Mouse (Mus musculus): ENCODE measurements around the gene Shroom1. TPM values are rescaled to one million over a fixed set of nuclear protein-coding genes. Genes with fewer than 3 reads are reported as not detected.
A peak's percentile ranks its signal among the peaks of the same experiment; 100 is the strongest.

The Shroom1 gene
- polyA plus RNA-seq, 1 experiment from 2014 or later = 2.6 TPM

DNA sequence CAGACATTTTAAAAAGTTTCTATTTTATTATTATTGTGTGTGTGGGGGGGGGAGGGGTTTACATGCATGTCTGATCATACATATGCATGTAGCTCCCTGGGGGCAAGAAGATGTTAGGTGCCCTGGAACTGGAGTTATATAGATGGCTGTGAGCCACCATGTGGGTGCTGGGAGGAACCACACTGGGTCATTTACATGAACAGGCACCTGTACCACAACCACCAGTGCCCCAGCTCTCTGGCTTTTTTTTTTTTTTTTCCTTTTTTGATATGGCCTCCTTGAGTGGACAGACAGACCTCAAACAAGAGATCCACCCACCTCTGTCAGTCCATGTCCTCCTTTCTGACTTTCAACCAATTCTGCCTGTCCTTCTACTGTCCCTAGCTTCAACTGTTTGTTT lies 27.8 kb upstream of the Shroom1 start:
- H3K4me3 ChIP-seq = peak overlapping the region; percentile 73
- no peaks in the 10 kb centered on the region for H3K27me3 ChIP-seq
- no peaks in the 10 kb centered on the region for H3K9me3 ChIP-seq (replicated peaks)
- no peak overlapping the region for H3K27ac ChIP-seq
- H3K9ac ChIP-seq = 0 out of 2 replicates have a peak overlapping the region, but pooled peaks have one; percentile 24
- ATAC-seq (replicated peaks; ENCODE audit: insufficient number of reproducible peaks, insufficient read depth, low FRiP score, low read depth) = no peak
- peaks cover 15% of the 10 kb centered on the region for H3K36me3 ChIP-seq
- peak overlapping the region; percentile 70 for H3K4me2 ChIP-seq
- peaks cover 27% of the 10 kb centered on the region for H3K4me1 ChIP-seq (replicated peaks)

GRCm38 (mm10) chr11:53430300-53430669 lies 26.7 kb upstream of the Shroom1 start:
- under 1% methylated on average over 34 of the region's 34 CpGs for WGBS
- H3K9me3 ChIP-seq (replicated peaks) = no peaks in the 10 kb centered on the region
- H3K27ac ChIP-seq = peak overlapping the region; percentile 83
- H3K4me2 ChIP-seq = peak overlapping the region; percentile 70
- no peaks in the 10 kb centered on the region for H3K27me3 ChIP-seq
- H3K36me3 ChIP-seq = peaks cover 15% of the 10 kb centered on the region
- peaks cover 22% of the 10 kb centered on the region for H3K4me1 ChIP-seq (replicated peaks)
- H3K4me3 ChIP-seq = peak overlapping the region; percentile 73
- peak; percentile 25; the same call in 1 of the 2 replicates for ATAC-seq (replicated peaks; ENCODE audit: insufficient number of reproducible peaks, insufficient read depth, low FRiP score, low read depth)
- peak overlapping the region; percentile 76 for H3K9ac ChIP-seq

DNA sequence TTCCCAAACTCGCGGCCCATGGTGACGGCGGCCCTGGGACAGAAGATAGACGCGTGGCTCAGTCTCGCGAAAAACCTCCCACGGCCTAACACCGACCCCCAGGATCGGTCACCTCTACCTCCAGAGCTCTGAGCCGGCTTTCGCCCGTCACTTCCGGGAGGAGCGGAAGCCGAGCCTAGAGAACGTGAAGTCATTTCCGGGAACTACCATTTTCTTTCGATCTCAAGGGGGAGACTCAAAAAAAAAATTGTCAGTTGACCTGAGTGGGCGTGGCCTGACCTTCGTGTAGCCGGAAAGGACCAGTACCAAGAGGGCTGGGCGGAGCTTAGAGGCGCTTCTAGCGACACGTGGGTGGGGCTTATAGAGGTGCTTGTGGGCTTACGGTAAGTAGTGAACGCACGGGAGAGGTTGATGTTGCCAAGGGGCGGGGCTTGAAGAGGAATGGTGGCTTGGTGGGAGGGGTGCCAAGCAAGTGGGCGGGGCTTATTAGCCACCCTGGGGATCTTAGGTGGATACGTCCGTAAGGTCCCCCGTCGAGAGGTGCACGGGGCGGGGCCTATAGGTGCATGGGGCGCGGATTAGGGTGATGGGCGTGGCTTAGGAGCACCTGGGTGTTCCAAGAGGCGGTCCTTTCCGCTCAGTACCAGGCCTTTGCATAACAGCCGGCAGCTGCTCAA lies 26.2 kb upstream of the Shroom1 start, which contains the start of the genes Uqcrq and Gdf9:
Gene Uqcrq (minus strand): TSS at position 162 of the 677 bp plus-strand sequence.
Gene Gdf9 (plus strand): TSS at position 354 of the 677 bp plus-strand sequence.
- H3K27me3 ChIP-seq = no peaks in the 10 kb centered on the region
- peak within 1 kb of the TSS; percentile 83 for H3K27ac ChIP-seq
- ATAC-seq (replicated peaks; ENCODE audit: insufficient number of reproducible peaks, insufficient read depth, low FRiP score, low read depth) = peak; percentile 95
- H3K9ac ChIP-seq = peak within 1 kb of the TSS; percentile 76
- H3K9me3 ChIP-seq (replicated peaks) = no peaks in the 10 kb centered on the region
- peak within 1 kb of the TSS; percentile 73 for H3K4me3 ChIP-seq
- peaks cover 18% of the 10 kb centered on the region for H3K4me1 ChIP-seq (replicated peaks)
- H3K36me3 ChIP-seq = peaks cover 15% of the 10 kb centered on the region
- under 1% methylated on average over 44 of the region's 44 CpGs for WGBS
- peak within 1 kb of the TSS; percentile 71 for H3K4me2 ChIP-seq

GRCm38 (mm10) chr11:53431347-53432056 lies 25.5 kb upstream of the Shroom1 start:
- ATAC-seq (replicated peaks; ENCODE audit: insufficient number of reproducible peaks, insufficient read depth, low FRiP score, low read depth) = peak; percentile 2; the same call in 1 of the 2 replicates
- Histone ChIP-seq H3K36me3 (peaks cover 15% of the 10 kb centered on the region), H3K4me3 (peak overlapping the region; percentile 73), H3K4me2 (peak overlapping the region; percentile 71), H3K9ac (peak overlapping the region; percentile 20; the same call in 1 of the 2 replicates), H3K27ac (peak overlapping the region; percentile 83), H3K27me3 (no peaks in the 10 kb centered on the region), H3K4me1 (replicated peaks) (peaks cover 17% of the 10 kb centered on the region), H3K9me3 (replicated peaks) (no peaks in the 10 kb centered on the region)
- WGBS = 12% methylated on average over 9 of the region's 9 CpGs

- H3K9me3 ChIP-seq (replicated peaks) = no peaks in the 10 kb centered on the region
- no peak for ATAC-seq (replicated peaks; ENCODE audit: insufficient number of reproducible peaks, insufficient read depth, low FRiP score, low read depth)
- no peak overlapping the region for H3K4me2 ChIP-seq
- WGBS = 43% methylated on average over 6 of the region's 6 CpGs
- peaks cover 8% of the 10 kb centered on the region for H3K36me3 ChIP-seq
- no peak overlapping the region for H3K4me3 ChIP-seq
- peaks cover 14% of the 10 kb centered on the region for H3K4me1 ChIP-seq (replicated peaks)
- no peak overlapping the region for H3K9ac ChIP-seq
- H3K27ac ChIP-seq = no peak overlapping the region
- H3K27me3 ChIP-seq = no peaks in the 10 kb centered on the region
These were observed 23.9 kb upstream of the Shroom1 start for GRCm38 (mm10) chr11:53433057-53433456.

- no peak for ATAC-seq (replicated peaks; ENCODE audit: insufficient number of reproducible peaks, insufficient read depth, low FRiP score, low read depth)
- peaks cover 6% of the 10 kb centered on the region for H3K4me1 ChIP-seq (replicated peaks)
- H3K4me2 ChIP-seq = no peak overlapping the region
- H3K4me3 ChIP-seq = no peak overlapping the region
- H3K9ac ChIP-seq = no peak overlapping the region
- H3K27ac ChIP-seq = no peak overlapping the region
- H3K9me3 ChIP-seq (replicated peaks) = no peaks in the 10 kb centered on the region
- 72% methylated on average over 8 of the region's 8 CpGs for WGBS
- H3K27me3 ChIP-seq = no peaks in the 10 kb centered on the region
- H3K36me3 ChIP-seq = no peaks in the 10 kb centered on the region
These were observed 21.5 kb upstream of the Shroom1 start for GRCm38 (mm10) chr11:53435504-53435903.

- ATAC-seq (replicated peaks; ENCODE audit: insufficient number of reproducible peaks, insufficient read depth, low FRiP score, low read depth) = no peak
- no peaks in the 10 kb centered on the region for H3K36me3 ChIP-seq
These were observed 20.7 kb upstream of the Shroom1 start for GRCm38 (mm10) chr11:53436338-53436737.

DNA sequence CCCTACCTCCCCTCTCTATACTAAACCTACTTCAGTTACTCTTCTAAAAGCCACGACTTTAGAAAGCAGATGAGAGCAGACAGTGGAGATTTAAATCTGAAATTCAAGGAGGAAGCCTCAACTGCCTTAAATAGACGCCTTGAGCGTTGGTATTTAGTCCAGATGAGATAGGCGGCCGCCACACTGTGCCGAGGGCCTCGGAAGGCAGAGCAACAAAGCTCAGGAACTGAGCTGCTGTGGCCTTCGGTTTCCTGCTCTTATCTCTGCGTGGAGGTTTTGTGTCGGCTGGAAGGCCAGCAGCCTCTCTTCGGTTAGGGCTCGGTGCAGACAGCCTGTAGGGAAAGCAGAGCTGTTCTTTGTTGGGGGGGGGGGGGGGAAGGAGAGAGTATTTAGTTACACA lies 15.1 kb upstream of the Shroom1 start:
- Histone ChIP-seq H3K4me3 (no peak overlapping the region), H3K9ac (peak overlapping the region; percentile 36), H3K9me3 (replicated peaks) (no peaks in the 10 kb centered on the region), H3K27me3 (no peaks in the 10 kb centered on the region), H3K4me2 (peak overlapping the region; percentile 36; the same call in 1 of the 2 replicates), H3K27ac (peak overlapping the region; percentile 83), H3K4me1 (replicated peaks) (peaks cover 11% of the 10 kb centered on the region), H3K36me3 (no peaks in the 10 kb centered on the region)
- no peak for ATAC-seq (replicated peaks; ENCODE audit: insufficient number of reproducible peaks, insufficient read depth, low FRiP score, low read depth)
- WGBS = 3% methylated on average over 12 of the region's 12 CpGs

More at GRCm38 (mm10) chr11:53436338-53436737, 20.7 kb upstream of the Shroom1 start:
- Histone ChIP-seq H3K4me3 (no peak overlapping the region), H3K27me3 (no peaks in the 10 kb centered on the region), H3K4me1 (replicated peaks) (peaks cover 4% of the 10 kb centered on the region), H3K4me2 (no peak overlapping the region), H3K9ac (no peak overlapping the region), H3K9me3 (replicated peaks) (no peaks in the 10 kb centered on the region), H3K27ac (no peak overlapping the region)
- WGBS = 85% methylated on average over 6 of the region's 6 CpGs

DNA sequence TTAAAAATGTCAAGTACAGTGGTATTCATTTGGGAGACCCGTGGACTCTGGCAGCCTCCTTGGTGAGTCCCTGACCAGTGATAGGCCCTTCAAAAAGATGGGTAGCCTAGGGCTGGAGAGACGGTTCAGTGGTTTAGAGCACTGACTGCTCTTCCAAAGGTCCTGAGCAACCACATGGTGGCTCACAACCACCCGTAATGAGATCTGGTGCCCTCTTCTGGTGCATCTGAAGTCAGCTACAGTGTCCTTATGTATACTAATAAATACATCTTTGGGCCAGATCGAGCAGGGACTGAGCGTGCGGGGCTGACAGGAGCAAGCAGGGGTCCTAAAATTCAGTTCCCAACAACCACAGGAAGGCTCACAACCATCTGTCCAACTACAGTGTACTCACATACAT lies 13.1 kb upstream of the Shroom1 start:
- no peak overlapping the region for H3K9ac ChIP-seq
- no peak for ATAC-seq (replicated peaks; ENCODE audit: insufficient number of reproducible peaks, insufficient read depth, low FRiP score, low read depth)
- no peak overlapping the region for H3K4me3 ChIP-seq
- 45% methylated on average over 6 of the region's 6 CpGs for WGBS
- no peak overlapping the region for H3K27ac ChIP-seq
- H3K9me3 ChIP-seq (replicated peaks) = no peaks in the 10 kb centered on the region
- H3K27me3 ChIP-seq = no peaks in the 10 kb centered on the region
- H3K4me2 ChIP-seq = no peak overlapping the region
- H3K4me1 ChIP-seq (replicated peaks) = peaks cover 15% of the 10 kb centered on the region
- no peaks in the 10 kb centered on the region for H3K36me3 ChIP-seq

DNA sequence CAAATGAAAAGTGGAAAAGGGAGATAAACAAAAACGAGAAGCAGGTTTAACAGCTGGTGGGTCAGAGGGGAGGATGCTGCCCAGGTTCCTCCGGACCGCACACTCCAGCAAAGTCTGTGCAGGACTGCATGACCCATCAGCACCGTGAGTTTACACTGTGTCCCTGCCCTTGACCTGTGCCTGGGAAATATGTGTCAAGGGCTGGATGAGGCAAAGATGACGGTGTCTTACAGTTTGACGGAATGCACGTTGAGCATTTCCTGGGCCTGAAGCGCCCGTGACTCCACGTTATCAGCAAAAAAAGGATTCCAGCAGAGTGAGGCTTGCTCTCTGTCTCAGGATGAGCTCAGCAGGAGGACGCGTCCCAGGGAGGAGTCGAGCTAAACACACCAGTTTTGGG lies 11.4 kb upstream of the Shroom1 start:
- Histone ChIP-seq H3K4me1 (replicated peaks) (peaks cover 23% of the 10 kb centered on the region), H3K36me3 (no peaks in the 10 kb centered on the region), H3K9me3 (replicated peaks) (no peaks in the 10 kb centered on the region), H3K4me3 (no peak overlapping the region), H3K27ac (no peak overlapping the region), H3K9ac (no peak overlapping the region), H3K4me2 (no peak overlapping the region), H3K27me3 (no peaks in the 10 kb centered on the region)
- 35% methylated on average over 13 of the region's 13 CpGs for WGBS
- no peak for ATAC-seq (replicated peaks; ENCODE audit: insufficient number of reproducible peaks, insufficient read depth, low FRiP score, low read depth)

DNA sequence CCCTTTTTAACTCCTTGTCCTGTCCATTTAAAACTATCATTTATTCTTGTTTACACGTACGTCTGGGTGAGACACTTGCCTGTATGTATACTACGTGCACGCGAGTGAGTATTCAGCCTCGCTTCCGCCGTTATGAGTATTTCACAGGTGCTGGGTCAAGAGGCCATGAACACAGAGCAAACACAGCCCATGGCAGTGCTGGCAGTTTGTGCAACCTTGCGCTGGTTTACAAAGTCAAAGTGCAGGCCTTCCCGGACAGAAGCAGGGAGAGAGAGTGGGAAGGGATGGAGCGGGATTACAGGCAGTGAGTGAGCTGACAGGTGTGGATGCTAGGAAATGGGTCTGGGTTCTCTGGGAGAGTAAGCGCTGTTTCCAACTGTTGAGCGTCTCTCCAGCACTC lies 10.8 kb upstream of the Shroom1 start:
- Histone ChIP-seq H3K4me1 (replicated peaks) (peaks cover 28% of the 10 kb centered on the region), H3K36me3 (no peaks in the 10 kb centered on the region), H3K27me3 (no peaks in the 10 kb centered on the region), H3K27ac (no peak overlapping the region), H3K9me3 (replicated peaks) (no peaks in the 10 kb centered on the region), H3K9ac (no peak overlapping the region), H3K4me3 (no peak overlapping the region), H3K4me2 (no peak overlapping the region)
- ATAC-seq (replicated peaks; ENCODE audit: insufficient number of reproducible peaks, insufficient read depth, low FRiP score, low read depth) = no peak
- WGBS = 80% methylated on average over 13 of the region's 13 CpGs
